Mouse (Mus musculus) adrenal gland, postnatal 4 days (tissue): Measurements from ENCODE around the gene Abr. TPM values are rescaled to one million over a fixed set of nuclear protein-coding genes. Genes with fewer than 3 reads are reported as not detected.

Experiments
- DNase-seq, 2 experiments: peaks; one replicate each; pipeline ENCODE4 v3.0.0; 2021 to 2022; ENCODE audit warnings: low spot score in 2 of 2, mixed read lengths in 2 of 2
- total RNA-seq, 2 experiments: library from RNA; stranded (reverse); gene quantifications; 2 replicates each; pipeline ENCODE4 v1.2.3; 2021

Abr gene
- total RNA-seq, 2 experiments from 2014 or later, result 64.2 to 68.9 TPM

DNA sequence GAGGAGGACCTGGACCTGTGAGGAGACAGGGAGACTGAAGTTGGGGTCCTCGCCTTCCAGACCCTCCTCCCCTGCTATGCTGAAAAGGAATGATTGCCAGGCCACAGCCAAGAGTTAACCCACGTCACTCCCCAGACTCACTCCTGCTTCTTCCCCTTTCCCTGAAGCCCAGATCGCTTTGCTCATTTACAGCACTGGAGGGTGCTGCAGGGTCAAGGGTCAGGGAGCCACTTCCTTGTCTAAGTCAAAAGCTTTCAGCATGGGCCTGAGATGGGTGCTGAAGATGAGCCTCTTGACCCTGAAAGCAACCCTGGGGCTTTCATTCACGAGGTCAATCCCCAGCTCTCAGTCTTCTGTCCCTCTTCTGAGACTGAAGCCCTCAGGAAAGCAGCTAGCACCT is 202.9 kb downstream of the Abr start:
- DNase-seq, result no peak

DNA sequence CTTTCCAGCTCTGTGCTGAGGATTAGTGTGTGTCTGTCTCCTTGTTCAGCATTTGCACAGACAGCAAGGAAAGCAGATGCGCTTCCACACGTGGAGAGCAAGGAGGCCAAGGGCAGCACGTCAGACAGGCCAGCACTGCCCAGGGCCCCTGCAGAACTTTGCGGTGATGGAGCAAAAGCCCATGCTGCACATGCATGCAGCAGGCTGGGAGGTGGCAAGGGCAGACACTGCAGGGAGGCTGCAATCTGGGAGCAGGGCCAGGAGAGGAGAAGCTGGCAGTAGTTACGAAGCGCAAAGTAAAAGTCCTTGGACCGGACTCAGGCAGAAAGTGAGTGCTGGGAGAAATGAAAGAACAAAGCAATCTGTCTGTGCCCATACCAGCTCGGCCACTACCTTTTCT is 203.7 kb downstream of the Abr start:
- DNase-seq, result no peak

DNA sequence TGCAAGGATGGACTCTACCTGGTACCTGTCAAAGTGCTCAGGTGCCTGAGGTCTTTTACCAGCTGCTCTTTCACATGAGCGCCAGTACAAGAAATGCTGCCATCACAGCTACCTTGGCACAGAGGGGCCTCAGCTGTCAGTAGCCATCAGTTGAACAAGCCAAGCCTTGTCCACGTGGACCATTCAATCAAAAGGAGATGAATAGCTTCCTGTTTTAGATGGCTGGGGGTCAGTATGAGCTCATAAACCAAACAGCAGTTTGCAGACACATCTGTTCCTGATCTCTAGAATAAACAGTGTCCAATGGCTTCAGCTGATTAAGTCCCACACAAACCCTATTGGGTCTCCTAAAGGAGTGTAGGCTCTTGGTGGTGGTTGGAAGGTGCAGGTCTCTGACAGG is 206.1 kb downstream of the Abr start:
- no peak for DNase-seq

DNA sequence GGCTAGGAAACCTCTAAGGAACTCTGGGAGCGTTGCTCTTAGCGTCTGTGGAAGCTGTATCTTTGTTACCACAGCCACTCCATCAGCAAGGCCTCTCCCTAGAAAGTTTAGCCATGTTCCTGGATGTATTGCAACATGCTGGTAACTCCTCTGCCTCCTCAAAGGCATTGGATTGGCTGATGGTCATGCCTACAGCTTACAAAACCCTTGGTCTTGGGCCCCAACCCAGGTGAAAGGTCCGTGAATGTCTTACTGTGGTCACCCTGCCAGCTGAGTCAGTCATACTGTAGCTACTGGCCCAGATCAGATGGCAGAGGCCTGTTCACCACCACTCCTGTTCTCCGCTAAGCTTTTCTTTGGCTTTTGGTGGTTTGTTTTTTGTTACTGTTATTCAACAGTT is 207.1 kb downstream of the Abr start:
- no peak for DNase-seq

DNA sequence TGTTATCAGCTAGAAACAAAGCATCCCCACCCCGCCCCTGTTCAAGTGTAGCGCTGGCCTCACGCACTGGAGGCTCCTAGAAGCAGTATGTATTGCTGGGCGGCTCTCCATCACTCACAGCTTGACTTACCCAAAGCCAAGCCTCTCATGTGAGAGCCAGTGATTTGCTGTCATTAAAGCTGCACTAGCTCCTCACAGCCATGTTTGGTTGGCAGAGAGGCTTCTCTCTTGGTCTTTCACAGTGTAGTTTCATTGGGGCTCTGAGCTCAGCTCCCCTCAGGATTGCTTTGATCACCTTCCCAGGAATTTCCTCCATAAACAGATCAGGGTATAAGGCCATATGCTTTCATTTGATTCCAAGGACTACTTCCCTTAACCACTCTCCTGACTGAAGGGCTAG is 208.9 kb downstream of the Abr start:
- no peak for DNase-seq

DNA sequence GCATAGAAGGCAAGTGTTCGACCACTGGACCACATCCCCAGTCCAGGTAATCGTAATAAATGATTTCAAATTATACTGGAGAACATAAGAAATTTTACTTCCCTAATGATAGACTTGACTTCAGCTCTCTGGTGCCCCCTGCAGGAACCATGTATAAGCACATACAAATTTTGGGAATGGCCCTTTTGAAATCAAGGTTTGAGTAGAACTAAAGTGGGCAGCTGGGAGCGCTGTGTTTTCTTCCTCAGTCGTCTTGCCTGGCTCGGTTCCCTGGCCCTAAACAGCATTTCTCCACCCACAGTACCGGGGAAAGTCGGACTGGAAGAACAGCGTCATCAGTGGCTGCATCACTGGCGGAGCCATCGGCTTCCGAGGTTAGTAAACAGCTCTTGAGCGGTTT is 211.3 kb downstream of the Abr start:
- DNase-seq, result no peak

DNA sequence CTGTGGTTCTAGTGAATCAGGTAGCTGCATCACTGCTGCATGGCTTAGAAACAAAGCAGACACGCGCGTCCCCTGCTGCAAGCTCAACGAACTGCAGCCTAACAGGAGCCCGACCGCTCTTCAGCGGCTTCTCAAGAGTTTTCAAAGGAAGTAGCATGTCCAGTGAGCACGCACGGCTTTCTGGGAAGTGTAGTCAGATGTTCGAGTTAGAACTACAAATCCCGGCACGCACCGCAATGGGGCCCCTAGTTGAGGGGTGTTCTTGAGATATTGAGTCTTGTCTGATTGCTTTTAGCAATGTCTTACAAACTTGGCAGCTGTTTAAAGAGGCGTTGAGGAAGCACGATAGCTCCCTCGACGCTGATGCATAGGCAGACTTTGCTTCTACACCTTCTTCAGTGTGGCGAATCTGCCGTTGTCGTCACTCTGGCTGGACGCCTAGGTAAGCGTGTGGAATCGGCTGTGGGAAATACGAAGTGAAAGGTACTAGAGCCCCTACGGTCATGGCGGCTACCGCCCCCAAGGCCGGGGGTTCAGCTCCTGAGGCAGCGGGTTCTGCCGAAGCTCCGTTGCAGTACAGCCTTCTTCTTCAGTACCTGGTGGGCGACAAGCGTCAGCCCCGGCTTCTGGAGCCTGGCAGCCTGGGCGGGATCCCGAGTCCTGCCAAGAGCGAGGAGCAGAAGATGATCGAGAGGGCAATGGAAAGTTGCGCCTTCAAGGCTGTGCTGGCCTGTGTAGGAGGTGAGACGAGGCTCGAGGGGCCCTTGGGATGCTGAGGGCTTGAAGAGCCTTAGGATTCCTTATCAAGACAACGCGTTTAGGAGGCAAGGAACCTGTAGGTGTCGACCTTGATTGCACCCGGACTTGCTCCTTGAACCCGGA is 215.2 kb downstream of the Abr start, which contains the start of gene Timm22:
TSS of gene Timm22 (plus strand) at position 251 of the 882 bp plus-strand sequence.
- DNase-seq, result peak; percentile 81 to 90

DNA sequence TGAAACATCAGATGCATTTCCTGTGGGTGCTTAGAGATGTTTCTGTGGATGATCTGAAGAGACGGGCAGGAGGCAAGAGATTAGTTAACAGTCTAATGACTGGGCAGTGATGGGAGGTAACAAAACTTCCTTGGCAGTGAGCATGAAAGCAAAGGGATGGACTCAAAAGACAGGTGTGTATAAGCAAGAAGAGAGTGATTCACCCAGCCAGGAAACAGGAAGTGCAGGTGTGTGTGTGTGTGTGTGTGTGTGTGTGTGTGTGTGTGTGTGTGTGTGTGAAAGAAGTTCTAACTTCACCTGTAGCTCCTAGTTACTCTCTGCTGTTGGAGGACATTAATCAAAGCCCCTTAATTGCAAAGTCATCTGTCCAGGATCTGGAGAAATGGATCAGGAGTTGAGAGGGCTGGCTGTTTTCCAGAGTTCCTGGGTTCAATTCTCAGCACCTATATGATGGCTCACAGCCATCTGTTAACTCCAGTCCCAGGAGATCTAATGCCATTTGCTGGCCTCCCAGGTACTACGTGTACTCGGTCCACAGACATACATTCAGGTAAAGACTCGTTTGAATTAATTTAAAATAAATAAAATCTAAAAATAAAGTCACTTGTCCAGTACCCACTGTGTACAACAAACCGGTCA is 216.4 kb downstream of the Abr start:
- DNase-seq, result no peak

DNA sequence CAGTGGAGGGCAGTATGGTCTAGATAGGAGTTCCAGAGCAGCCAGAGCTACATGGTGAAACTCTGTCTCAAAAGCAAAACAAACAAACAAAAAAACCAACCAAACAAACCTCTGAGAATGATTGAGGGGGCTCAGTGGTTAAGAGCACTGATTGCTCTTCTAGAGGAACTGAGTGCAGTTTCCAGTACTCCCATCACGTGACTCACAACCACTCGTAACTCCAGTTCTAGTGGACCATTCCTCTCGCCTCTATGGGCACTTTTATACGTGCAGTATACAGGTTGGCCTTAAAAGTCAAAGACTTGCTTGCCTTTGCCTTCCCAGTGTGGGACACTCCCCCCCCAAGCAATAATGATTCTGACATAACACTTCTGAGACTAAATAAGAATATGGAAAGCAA is 217.0 kb downstream of the Abr start:
- no peak for DNase-seq

DNA sequence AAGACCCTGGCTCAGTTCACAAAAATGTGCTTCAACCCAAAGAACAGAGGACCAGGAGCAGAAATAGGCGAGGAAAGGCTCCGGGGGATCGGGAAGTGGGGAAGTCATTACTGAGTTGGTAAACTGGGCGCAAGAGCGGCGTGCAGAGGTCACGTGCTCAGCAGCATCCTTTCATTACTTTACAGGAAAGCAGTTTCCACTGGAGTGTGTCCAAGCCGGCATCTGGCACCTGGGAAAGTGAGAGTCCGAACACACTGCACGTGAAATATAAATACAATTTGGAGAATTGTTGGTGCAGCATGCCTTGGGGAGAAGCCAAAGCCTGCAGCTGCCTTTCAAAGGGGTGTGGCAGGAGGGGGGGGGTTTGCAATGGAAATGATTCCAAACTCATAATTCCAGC is 220.7 kb downstream of the Abr start:
- no peak for DNase-seq

DNA sequence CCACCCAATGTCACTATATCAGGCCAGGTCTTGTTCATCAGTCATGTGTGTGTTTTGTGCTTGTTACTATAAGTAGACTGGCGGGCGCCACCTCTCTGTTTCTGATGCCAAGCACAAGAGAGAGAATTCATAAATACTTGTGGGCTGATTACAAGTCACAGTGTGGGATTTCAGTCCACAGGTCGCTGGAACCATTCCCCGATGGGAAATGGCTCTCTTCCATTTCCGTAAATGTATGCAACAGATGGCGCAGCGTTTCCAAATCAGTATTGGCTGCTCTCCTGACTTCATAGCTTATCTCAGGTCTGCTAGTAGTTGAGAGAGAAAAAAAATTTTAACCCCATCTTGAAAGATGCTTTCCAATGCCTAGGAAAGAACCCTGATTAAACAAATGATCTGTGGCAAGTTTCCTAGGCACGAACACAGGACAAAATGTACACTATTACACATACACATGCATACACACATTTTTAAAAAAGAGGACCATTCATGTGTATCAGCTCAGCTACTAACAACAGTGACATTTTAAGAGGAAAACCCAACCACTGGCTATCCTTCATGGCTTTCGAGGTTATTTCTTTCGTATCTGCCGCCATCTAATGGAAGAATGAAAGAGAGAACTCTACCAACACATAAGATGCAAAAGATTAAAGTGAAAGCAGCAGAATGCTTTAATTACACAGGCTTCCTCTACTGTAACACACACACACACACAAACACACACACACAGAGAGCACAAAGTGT is 222.4 kb downstream of the Abr start:
- DNase-seq, result no peak

DNA sequence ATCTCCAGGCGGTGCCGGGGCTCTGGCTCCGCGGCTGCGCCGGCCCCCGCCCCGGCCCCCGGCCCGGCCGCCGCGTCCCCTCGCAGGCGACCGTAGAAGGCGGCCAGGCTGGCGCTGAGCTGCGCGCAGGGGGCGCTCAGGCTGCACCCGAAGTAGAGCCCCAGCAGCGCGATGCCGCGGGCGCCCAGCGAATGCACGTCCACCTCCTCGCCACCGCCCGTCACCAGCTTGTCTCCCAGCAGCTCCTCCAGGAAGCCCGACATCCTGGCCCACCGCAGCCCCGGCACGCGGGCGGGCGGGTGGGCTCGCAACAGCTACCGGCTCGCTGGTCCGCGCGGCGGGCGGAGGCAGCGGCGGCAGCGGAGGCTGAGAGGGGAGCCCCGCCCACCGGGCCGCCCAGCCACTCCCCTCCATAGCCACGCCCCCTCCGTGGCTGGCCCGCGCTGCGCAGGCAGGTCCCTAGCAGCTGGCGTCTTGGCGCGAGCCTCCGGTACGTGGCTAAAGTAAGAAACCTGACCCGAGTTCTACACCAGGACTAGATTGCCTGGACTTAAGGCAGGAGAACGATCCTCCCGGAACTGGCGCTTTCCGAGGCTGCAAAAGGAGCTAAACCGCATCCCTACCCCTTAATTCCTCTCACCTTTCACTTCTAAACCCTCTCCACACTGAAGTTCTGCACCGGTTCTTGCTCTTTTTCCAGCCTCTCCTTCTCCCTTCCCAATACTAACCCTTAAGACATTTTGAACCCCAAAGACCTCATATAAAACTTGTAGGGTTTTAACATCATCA is 223.1 kb downstream of the Abr start, which contains the start of gene Nxn:
TSS of gene Nxn (minus strand) at position 343 of the 789 bp plus-strand sequence.
- DNase-seq, result peak; percentile 81 to 88

DNA sequence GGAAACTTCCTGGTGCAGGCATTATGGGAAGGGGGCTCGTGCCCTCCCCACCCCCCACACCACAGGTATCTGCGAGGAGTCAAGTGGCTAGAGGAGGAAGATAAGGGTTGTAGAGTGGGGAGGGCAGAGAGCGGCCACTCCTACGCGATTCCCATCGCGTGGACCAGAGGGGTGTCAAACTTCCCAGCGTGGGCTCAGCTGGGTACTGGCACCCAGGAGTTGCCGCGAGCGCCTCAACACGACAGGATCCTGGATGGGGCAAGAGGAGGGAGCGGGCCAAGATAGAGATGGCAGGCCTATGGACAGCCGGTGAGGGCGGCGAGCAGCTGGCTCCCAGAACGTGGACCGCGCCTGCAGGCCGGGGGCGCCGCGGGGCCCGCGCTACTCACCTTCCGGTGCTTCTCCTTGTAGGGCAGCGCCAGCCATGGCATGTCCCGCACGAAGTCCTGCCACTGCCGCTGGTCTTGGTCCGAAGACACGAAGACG is 223.8 kb downstream of the Abr start:
- DNase-seq, result peak in 1 of 2 experiments; percentile 28

DNA sequence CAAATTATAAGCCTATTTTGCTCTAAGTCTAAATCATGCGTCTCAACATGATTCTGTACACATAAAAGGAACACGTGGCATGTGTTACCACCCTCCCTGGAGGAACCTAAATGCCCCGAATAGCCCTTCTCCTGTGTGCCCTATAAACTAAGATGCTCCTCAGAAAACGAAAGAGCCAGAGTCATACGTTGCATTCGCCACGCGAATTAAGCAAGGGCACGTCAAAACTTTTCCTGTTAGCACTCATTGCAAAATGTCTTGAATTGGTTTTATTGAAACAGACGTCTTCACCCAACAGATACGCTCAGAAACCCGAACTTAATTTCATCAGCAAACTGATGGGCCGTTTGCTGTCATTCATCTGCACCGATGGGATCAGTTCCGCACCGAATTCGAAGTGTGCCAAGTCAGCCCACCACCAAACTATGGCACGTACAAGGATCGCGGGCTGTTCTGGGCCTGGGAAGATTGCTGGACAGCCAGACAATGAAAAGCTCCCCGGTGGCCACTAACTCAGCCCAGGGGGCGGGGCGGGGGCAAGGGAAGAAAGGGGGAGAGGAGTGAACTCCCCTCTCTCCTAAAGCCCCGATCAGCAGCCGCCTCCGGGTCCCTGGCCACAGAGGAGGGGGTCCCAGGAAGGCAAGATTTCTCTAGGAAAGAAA is 224.3 kb downstream of the Abr start:
- DNase-seq, result peak in 1 of 2 experiments; percentile 16

DNA sequence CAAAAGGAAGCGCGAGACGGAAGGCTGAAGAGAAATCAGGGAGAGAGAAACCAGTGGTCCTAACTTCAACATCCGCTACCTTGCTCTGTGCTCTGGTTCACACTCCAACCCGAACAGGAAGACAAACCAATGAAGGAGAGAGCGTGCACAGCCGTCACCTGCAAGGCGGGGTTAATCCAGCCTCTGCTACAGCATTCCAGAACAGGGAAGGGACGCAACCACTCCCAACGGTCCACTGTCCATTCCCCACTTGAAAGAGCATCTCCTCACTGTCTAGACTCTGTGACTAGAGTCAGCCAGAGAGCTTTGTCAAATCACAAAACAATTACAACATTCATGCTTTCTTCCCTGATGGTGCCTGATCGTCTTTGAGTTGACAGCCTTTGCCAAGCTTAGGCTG is 229.1 kb downstream of the Abr start:
- no peak for DNase-seq

DNA sequence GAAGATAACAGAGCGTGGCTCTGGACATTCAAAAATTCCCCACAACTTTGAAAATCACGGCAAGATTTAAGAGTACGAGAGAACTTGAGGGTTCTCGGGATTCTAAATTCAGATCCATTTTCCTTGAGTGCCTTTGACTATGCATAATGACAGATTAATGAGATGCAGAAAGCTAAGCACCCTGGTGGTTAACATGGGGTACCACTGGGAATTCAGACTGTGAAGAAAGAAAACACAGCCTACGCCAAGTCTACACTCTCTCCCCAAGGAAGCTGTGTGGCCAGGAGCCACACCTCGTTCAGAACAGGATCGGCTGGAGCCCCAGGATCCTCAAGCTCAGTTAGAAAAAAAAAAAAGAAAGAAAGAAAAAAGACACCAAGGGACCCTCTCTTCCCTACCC is 229.6 kb downstream of the Abr start:
- no peak for DNase-seq

DNA sequence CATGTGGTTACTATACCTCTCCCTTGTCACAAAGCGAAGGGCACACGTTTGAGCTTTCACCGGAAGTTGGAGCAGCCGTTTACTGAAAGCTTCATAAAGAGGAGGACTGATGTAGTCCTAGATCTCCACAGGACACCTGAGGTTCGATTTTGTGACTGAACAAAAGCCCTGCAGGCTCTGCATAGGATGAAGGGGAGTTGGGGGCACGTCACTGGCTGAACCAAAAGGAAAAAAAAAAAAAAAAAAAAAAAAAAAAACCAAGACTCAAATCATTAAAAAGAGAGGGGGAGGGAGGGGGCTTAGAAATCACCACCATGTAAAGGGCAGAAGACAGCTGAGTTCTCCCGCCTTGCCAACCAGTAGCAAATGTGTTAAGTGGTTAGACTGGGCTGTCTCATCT is 233.4 kb downstream of the Abr start:
- no peak for DNase-seq

DNA sequence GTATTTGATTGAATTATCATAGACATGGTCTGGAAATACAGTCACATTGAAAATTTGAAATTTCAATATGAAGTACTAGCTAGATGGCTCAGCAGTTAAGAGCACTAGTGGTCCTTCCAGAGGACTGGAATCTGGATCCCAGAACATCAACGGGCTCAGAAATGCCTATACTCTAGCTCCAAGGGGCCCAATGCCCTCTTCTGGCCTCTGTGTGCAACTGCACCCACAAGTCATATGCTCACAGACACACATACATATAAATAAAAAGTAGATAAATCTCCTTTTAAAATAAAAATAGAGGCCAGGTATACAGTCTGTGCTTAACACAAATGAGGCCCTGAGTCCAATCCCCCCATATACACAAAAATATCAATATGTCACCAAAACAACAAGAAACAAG is 235.0 kb downstream of the Abr start:
- no peak for DNase-seq

DNA sequence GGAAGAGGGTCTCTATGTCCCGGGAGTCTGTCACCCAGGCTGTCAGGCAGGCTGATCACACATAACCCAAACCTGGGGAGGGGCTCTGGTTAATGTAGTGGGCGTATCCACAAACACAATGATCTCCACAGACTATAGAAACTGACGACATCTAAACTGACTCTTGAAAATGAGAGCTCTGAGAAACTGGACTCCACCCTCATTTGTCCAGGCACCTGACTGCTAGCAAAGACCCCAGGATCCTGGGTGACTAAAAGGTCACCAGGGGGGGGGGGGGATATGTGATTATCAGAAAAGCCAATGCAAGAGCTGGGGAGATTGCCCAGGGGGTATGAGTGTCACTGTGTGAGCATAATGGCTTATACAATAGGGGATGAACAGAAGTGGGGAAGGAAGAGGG is 236.4 kb downstream of the Abr start:
- no peak for DNase-seq

DNA sequence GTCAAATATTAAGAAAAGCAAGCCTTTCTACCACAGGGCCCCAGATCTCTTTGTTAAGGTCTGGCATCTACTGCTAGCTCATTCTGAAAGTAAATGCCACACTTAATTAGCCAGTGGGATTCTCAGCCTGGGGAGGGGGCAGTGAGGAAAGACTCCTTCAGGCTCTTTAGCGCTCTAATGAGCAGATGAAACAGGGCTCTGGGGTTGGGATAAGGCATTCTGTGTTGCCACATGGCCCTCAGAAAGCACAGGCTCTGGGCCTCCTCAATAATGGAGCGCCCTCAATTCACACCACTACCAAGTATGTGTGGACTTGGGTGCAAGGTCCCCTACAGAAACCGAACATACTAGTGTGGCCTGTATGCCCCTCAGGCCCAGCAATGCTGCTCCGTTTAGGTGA is 237.1 kb downstream of the Abr start:
- DNase-seq, result no peak
